15 mouse cellular contexts compared by ENCODE assay signal in the genomic region with DNA sequence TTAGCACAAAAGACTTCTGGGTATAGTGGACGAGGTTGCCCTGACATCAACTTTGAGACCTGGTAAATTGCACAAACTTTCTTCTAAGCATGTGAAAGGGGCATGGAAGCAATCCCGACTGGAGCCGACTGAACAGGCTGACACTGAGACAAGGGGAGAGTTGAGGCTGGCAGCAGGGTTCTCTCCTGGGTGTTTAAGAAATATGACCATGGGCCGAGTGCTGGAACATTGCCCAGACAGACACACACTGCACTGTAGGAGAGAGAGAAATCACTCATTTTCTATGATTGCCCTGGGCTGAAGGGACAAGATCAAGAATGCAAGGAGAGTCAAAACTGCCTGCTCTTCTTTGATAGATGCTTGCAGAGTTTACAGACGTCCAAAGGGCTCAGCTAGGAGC. TPM values are rescaled to one million over a fixed set of nuclear protein-coding genes. Genes with fewer than 3 reads are reported as not detected.
DNase-seq lines count a peak whose midpoint lies in the region; ATAC-seq and TF ChIP-seq lines count a peak whose summit lies in the region.
"Had no signal": no experiment of that assay in that cellular context is flagged by ENCODE, and none has a peak within 500 bp of the region (broad histone marks: within the 10 kb centered on the region; RNA-seq: fewer than 3 reads in every experiment).

No protein-coding gene starts in this region.

- no peaks in the 10 kb centered on the region for H3K36me3 ChIP-seq in forebrain, embryonic 14.5 days (ENCODE audit: control insufficient read depth, insufficient read depth, low read length)
- no peaks in the 10 kb centered on the region for H3K36me3 ChIP-seq in forebrain, embryonic 11.5 days (ENCODE audit: control insufficient read depth, insufficient read depth, low read length)
- H3K36me3 ChIP-seq in midbrain, postnatal 0 days (ENCODE audit: insufficient read depth, low read length), result no peaks in the 10 kb centered on the region
- H3K36me3 ChIP-seq in midbrain, embryonic 11.5 days (ENCODE audit: control insufficient read depth, insufficient read depth, low read length), result no peaks in the 10 kb centered on the region
- H3K36me3 ChIP-seq in liver, embryonic 11.5 days (ENCODE audit: control insufficient read depth, insufficient read depth, low read length), result no peaks in the 10 kb centered on the region
- H3K36me3 ChIP-seq: limb, embryonic 13.5 days; midbrain, embryonic 15.5 days had no signal

- no peak overlapping the region for H3K4me2 ChIP-seq in forebrain, embryonic 14.5 days (ENCODE audit: low read length)
- H3K4me2 ChIP-seq in forebrain, embryonic 11.5 days (ENCODE audit: low read depth, low read length, severe bottlenecking), result no peak overlapping the region
- H3K4me2 ChIP-seq in midbrain, postnatal 0 days (ENCODE audit: low read depth, low read length, poor library complexity, severe bottlenecking), result no peak overlapping the region
- H3K4me2 ChIP-seq in midbrain, embryonic 11.5 days, result no peak overlapping the region
- no peak overlapping the region for H3K4me2 ChIP-seq in liver, embryonic 11.5 days
- H3K4me2 ChIP-seq: limb, embryonic 13.5 days; midbrain, embryonic 15.5 days had no signal

- no peak overlapping the region for H3K9ac ChIP-seq in forebrain, embryonic 14.5 days (ENCODE audit: low read length)
- H3K9ac ChIP-seq in forebrain, embryonic 11.5 days (ENCODE audit: low read length), result no peak overlapping the region
- H3K9ac ChIP-seq in midbrain, postnatal 0 days (replicated peaks; ENCODE audit: low read length, poor library complexity, severe bottlenecking), result no peak overlapping the region
- H3K9ac ChIP-seq in midbrain, embryonic 11.5 days (ENCODE audit: low read length), result no peak overlapping the region
- H3K9ac ChIP-seq in liver, embryonic 11.5 days (ENCODE audit: low read depth, low read length), result no peak overlapping the region
- H3K9ac ChIP-seq: limb, embryonic 13.5 days; midbrain, embryonic 15.5 days had no signal

- WGBS in forebrain, embryonic 14.5 days, result 51% methylated on average over 5 of the region's 5 CpGs
- 64% methylated on average over 5 of the region's 5 CpGs for WGBS in forebrain, embryonic 11.5 days
- 37% methylated on average over 5 of the region's 5 CpGs for WGBS in midbrain, postnatal 0 days
- 67% methylated on average over 5 of the region's 5 CpGs for WGBS in midbrain, embryonic 11.5 days
- WGBS in liver, embryonic 11.5 days, result 49% methylated on average over 5 of the region's 5 CpGs

- TF ChIP-seq CTCF in midbrain, postnatal 0 days (IDR thresholded peaks at IDR 0.05), result no peak
- TF ChIP-seq CTCF in brain, embryonic 14.5 days (IDR thresholded peaks at IDR 0.05; ENCODE audit: borderline replicate concordance, extremely low read depth, insufficient read depth, insufficient read length), result no peak

- H3K27ac ChIP-seq in forebrain, embryonic 14.5 days (ENCODE audit: low read depth, low read length), result no peak overlapping the region
- H3K27ac ChIP-seq in forebrain, embryonic 11.5 days (ENCODE audit: low read depth, low read length), result no peak overlapping the region
- no peak overlapping the region for H3K27ac ChIP-seq in midbrain, postnatal 0 days (ENCODE audit: low read depth, low read length)
- no peak overlapping the region for H3K27ac ChIP-seq in midbrain, embryonic 11.5 days (ENCODE audit: low read depth, low read length)
- no peak overlapping the region for H3K27ac ChIP-seq in liver, embryonic 11.5 days (ENCODE audit: low read depth, low read length)
- H3K27ac ChIP-seq: limb, embryonic 13.5 days; macrophage; midbrain, embryonic 15.5 days had no signal

- peak; percentile 5 for DNase-seq in forebrain, embryonic 14.5 days (ENCODE audit: low spot score)
- no peak for DNase-seq in forebrain, embryonic 11.5 days (ENCODE audit: low spot score)
- DNase-seq in midbrain, postnatal 0 days (ENCODE audit: low spot score), result peak; percentile 40
- no peak for DNase-seq in midbrain, embryonic 11.5 days (ENCODE audit: low spot score, missing footprints)
- DNase-seq in adrenal gland, adult (ENCODE audit: inconsistent age in 2 of 2, low spot score in 1 of 2), result peak; percentile 75 to 90
- DNase-seq in brain, embryonic 14.5 days (ENCODE audit: low read depth), result peak; percentile 44
- DNase-seq in yolk sac, embryonic 10.5 days (ENCODE audit: low spot score), result no peak
- no peak for DNase-seq in liver, embryonic 11.5 days (ENCODE audit: low spot score)
- DNase-seq: cerebellum, adult 2 months; gastrocnemius, postnatal 10 days; heart, postnatal 10 days; thymus, postnatal 4 days had no signal

- no peak overlapping the region for H3K4me3 ChIP-seq in forebrain, embryonic 14.5 days (ENCODE audit: low read depth, low read length)
- H3K4me3 ChIP-seq in forebrain, embryonic 11.5 days (ENCODE audit: low read depth, low read length), result no peak overlapping the region
- no peak overlapping the region for H3K4me3 ChIP-seq in midbrain, postnatal 0 days (ENCODE audit: low read depth, low read length)
- no peak overlapping the region for H3K4me3 ChIP-seq in midbrain, embryonic 11.5 days (ENCODE audit: low read depth, low read length)
- H3K4me3 ChIP-seq in liver, embryonic 11.5 days (ENCODE audit: low read depth, low read length), result no peak overlapping the region
- H3K4me3 ChIP-seq: limb, embryonic 13.5 days; midbrain, embryonic 15.5 days had no signal

- 0 out of 2 replicates have a peak, but pooled peaks cover 3% of the 10 kb centered on the region for H3K4me1 ChIP-seq in forebrain, embryonic 14.5 days (ENCODE audit: control insufficient read depth, insufficient read depth, low read length)
- H3K4me1 ChIP-seq in forebrain, embryonic 11.5 days (replicated peaks; ENCODE audit: control insufficient read depth, insufficient read depth, low read length), result no peaks in the 10 kb centered on the region
- no peaks in the 10 kb centered on the region for H3K4me1 ChIP-seq in midbrain, postnatal 0 days (ENCODE audit: insufficient read depth, low read length)
- H3K4me1 ChIP-seq in midbrain, embryonic 11.5 days (ENCODE audit: control insufficient read depth, insufficient read depth, low read length), result no peaks in the 10 kb centered on the region
- no peaks in the 10 kb centered on the region for H3K4me1 ChIP-seq in liver, embryonic 11.5 days (replicated peaks; ENCODE audit: control insufficient read depth, insufficient read depth, low read length)
- H3K4me1 ChIP-seq: limb, embryonic 13.5 days; midbrain, embryonic 15.5 days had no signal

- TF ChIP-seq POLR2A in brain, embryonic 14.5 days (IDR thresholded peaks at IDR 0.05; ENCODE audit: borderline replicate concordance, extremely low read depth, insufficient read depth, insufficient read length, poor library complexity, severe bottlenecking), result no peak

- H3K27me3 ChIP-seq in forebrain, embryonic 14.5 days (replicated peaks; ENCODE audit: control insufficient read depth, insufficient read depth, low read length), result no peaks in the 10 kb centered on the region
- H3K27me3 ChIP-seq in forebrain, embryonic 11.5 days (ENCODE audit: control insufficient read depth, insufficient read depth, low read length), result no peaks in the 10 kb centered on the region
- H3K27me3 ChIP-seq in midbrain, postnatal 0 days (ENCODE audit: insufficient read depth, low read length), result no peaks in the 10 kb centered on the region
- H3K27me3 ChIP-seq in midbrain, embryonic 11.5 days (ENCODE audit: control insufficient read depth, insufficient read depth, low read length), result no peaks in the 10 kb centered on the region
- no peaks in the 10 kb centered on the region for H3K27me3 ChIP-seq in liver, embryonic 11.5 days (replicated peaks; ENCODE audit: control insufficient read depth, insufficient read depth, low read length)
- H3K27me3 ChIP-seq: limb, embryonic 13.5 days; midbrain, embryonic 15.5 days had no signal

- no peak for ATAC-seq in forebrain, embryonic 14.5 days
- ATAC-seq in forebrain, embryonic 11.5 days (replicated peaks; ENCODE audit: low FRiP score), result no peak
- no peak for ATAC-seq in midbrain, postnatal 0 days (ENCODE audit: low FRiP score)
- no peak for ATAC-seq in midbrain, embryonic 11.5 days (ENCODE audit: low FRiP score)
- no peak for ATAC-seq in liver, embryonic 11.5 days (replicated peaks; ENCODE audit: low FRiP score)
- ATAC-seq: midbrain, embryonic 15.5 days had no signal

- no peaks in the 10 kb centered on the region for H3K9me3 ChIP-seq in forebrain, embryonic 14.5 days (replicated peaks; ENCODE audit: control insufficient read depth, low read length)
- H3K9me3 ChIP-seq in forebrain, embryonic 11.5 days (ENCODE audit: control insufficient read depth, low read length), result no peaks in the 10 kb centered on the region
- H3K9me3 ChIP-seq in midbrain, postnatal 0 days (ENCODE audit: low read length), result no peaks in the 10 kb centered on the region
- H3K9me3 ChIP-seq in midbrain, embryonic 11.5 days (ENCODE audit: control insufficient read depth, low read length), result no peaks in the 10 kb centered on the region
- H3K9me3 ChIP-seq in liver, embryonic 11.5 days (ENCODE audit: control insufficient read depth, low read length), result no peaks in the 10 kb centered on the region
- H3K9me3 ChIP-seq: limb, embryonic 13.5 days; midbrain, embryonic 15.5 days had no signal

RNA-seq across cellular contexts. Expression of a gene that starts 40.1 kb away (rescaled TPM):
- polyA plus RNA-seq in forebrain, embryonic 14.5 days (2014; fragmentation: Nextera tagmentation; extraction: Ambion mirVana), result 25.0 and 31.1 TPM in 2 replicates
- 25.5 and 29.2 TPM in 2 replicates for polyA plus RNA-seq in forebrain, embryonic 11.5 days (2014; fragmentation: Nextera tagmentation; extraction: Ambion mirVana)
- 78.5 and 94.7 TPM in 2 replicates for total RNA-seq in midbrain, postnatal 0 days (2014; rRNA removed)
- 11.3 and 11.7 TPM in 2 replicates for polyA plus RNA-seq in midbrain, postnatal 0 days (2015; fragmentation: Nextera tagmentation; extraction: Ambion mirVana)
- polyA plus RNA-seq in midbrain, embryonic 11.5 days (2014; fragmentation: Nextera tagmentation; extraction: Ambion mirVana), result 25.3 and 28.1 TPM in 2 replicates
- polyA plus RNA-seq in brain, embryonic 14.5 days (2012; rRNA removed), result 36.4 and 41.0 TPM in 2 replicates
- polyA plus RNA-seq in liver, embryonic 11.5 days (2014; fragmentation: Nextera tagmentation; extraction: Ambion mirVana), result 11.0 and 11.7 TPM in 2 replicates

Comparison
In these comparisons a context has a peak if more than half of its experiments do, and no peak if none do; other contexts are left out.
1. DNase-seq: peak in forebrain, embryonic 14.5 days (single experiment), midbrain, postnatal 0 days (single experiment), adrenal gland, adult (2 of 2) and brain, embryonic 14.5 days (single experiment); none in forebrain, embryonic 11.5 days (single experiment), midbrain, embryonic 11.5 days (single experiment), yolk sac, embryonic 10.5 days (single experiment) and liver, embryonic 11.5 days (single experiment).